Mouse (Mus musculus) lung, adult 2 months (tissue): ENCODE data around the gene Gtf2b.

Experiments used
- CTCF ChIP-seq: fragments of 200-500 bp; IDR thresholded peaks from 2 replicates; pipeline ENCODE4 v1.5.1; 2011; ENCODE audit warnings: mild to moderate bottlenecking, low read length, control low read depth; ENCODE audit not compliant: insufficient read depth
- POLR2A ChIP-seq: fragments of 200-500 bp; IDR thresholded peaks from 2 replicates; pipeline ENCODE4 v1.6.1; 2011; ENCODE audit warnings: low read depth, mild to moderate bottlenecking, control low read depth, low read length, borderline replicate concordance; ENCODE audit errors: extremely low read depth

GRCm38 (mm10) chr3:142760356-142760755 lies 4.5 kb upstream of the Gtf2b start:
- no peak for TF ChIP-seq CTCF
- no peak for TF ChIP-seq POLR2A
